Mouse (Mus musculus): ENCODE measurements at regions not wholly inside any gene's neighbourhood (a gene's known extent, or its start where the extent isn't known, plus 50 kb on each side); places are given as distances from the start of the nearest gene placed in this dataset.

DNA sequence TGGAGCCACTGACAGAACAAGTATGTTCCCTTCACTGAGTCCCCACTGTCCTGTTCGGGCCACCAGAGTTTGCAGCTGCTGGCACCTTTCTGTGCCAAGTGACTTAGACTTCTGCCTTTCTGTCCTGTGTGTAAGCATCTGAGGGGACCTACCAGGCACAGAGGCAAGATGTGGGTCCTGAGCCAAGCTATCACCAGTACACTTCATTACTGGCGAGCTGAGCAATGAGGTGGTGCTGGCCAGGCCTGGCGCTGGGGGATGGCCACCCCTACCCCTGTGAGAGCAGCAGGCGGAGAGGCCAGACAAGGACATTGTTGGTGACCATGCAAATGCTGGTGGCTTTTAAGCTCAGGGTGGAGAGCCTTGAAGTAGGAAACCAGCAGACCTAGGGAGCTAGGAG lies 87.6 kb upstream of the Mrps6 start:
- DNase-seq (no peak), ATAC-seq (ENCODE audit: low read depth) (no peak)
- Histone ChIP-seq H3K4me3 (replicated peaks) (no peak overlapping the region), H3K9ac (no peak overlapping the region), H3K4me2 (no peak overlapping the region), H3K27me3 (peaks cover 14% of the 10 kb centered on the region), H3K4me1 (replicated peaks) (peaks cover 14% of the 10 kb centered on the region), H3K27ac (peak overlapping the region; percentile 13; the same call in 1 of the 2 replicates), H3K36me3 (no peaks in the 10 kb centered on the region), H3K9me3 (replicated peaks) (no peaks in the 10 kb centered on the region)
- WGBS (ENCODE audit: insufficient replicate concordance): 60% methylated on average over 4 of the region's 4 CpGs

DNA sequence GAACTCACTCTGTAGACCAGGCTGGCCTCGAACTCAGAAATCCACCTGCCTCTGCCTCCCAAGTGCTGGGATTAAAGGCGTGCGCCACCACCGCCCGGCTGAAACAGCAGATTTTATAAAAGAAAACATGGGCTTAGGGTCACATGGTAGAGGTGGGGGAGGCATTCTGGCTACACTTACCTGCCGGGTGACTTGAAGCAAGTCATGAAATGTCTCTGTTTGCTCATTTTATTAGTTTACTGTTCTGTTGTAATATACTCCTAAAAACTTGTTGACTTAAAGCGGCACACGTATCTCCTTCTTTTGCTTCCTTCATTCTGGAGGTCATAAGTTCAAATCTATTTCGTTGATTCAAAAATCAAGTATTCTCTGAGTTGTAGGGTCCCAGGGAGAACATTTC lies 84.9 kb upstream of the Mrps6 start:
- H3K4me3 ChIP-seq (replicated peaks): no peak overlapping the region
- DNase-seq: no peak
- H3K27me3 ChIP-seq: peaks cover 14% of the 10 kb centered on the region
- peaks cover 14% of the 10 kb centered on the region for H3K4me1 ChIP-seq (replicated peaks)
- no peaks in the 10 kb centered on the region for H3K36me3 ChIP-seq
- H3K27ac ChIP-seq: no peak overlapping the region
- no peak overlapping the region for H3K9ac ChIP-seq
- H3K9me3 ChIP-seq (replicated peaks): no peaks in the 10 kb centered on the region
- 70% methylated on average over 9 of the region's 9 CpGs for WGBS (ENCODE audit: insufficient replicate concordance)
- H3K4me2 ChIP-seq: no peak overlapping the region
- ATAC-seq (ENCODE audit: low read depth): no peak

DNA sequence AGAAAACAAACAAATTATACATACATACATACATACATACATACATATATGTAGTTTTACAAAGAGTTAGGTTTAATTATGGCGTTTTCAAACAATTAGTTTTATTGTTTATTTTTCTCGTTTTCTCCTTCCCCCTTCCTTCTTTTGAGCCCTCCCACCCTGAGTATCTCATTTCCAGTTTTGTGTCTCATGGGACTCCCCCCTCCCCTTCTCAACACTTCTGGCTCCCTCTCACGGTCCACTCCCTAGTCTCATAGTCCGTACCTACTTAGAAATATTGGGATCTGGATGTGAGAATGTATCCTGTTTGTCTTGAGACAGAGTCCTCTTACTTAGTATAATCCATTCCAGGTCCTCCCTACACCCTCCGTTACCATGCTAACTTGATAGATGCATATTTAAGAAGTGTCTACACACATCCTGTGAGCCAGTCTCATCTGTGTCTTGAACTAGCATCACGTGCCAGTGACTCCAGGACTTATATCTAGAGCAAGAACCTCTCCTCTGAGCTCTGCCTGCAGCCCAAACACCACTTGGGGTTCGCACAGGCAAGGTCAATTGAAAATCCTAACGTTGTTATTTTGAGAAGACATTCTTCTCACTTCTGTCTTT lies 81.8 kb upstream of the Mrps6 start:
- 54% methylated on average over 8 of the region's 8 CpGs for WGBS (ENCODE audit: insufficient replicate concordance)
- H3K9ac ChIP-seq: no peak overlapping the region
- no peaks in the 10 kb centered on the region for H3K27me3 ChIP-seq
- H3K4me2 ChIP-seq: no peak overlapping the region
- no peaks in the 10 kb centered on the region for H3K9me3 ChIP-seq (replicated peaks)
- no peak overlapping the region for H3K4me3 ChIP-seq (replicated peaks)
- ATAC-seq (ENCODE audit: low read depth) (no peak), DNase-seq (no peak)
- H3K27ac ChIP-seq: no peak overlapping the region
- H3K36me3 ChIP-seq: no peaks in the 10 kb centered on the region
- no peaks in the 10 kb centered on the region for H3K4me1 ChIP-seq (replicated peaks)

DNA sequence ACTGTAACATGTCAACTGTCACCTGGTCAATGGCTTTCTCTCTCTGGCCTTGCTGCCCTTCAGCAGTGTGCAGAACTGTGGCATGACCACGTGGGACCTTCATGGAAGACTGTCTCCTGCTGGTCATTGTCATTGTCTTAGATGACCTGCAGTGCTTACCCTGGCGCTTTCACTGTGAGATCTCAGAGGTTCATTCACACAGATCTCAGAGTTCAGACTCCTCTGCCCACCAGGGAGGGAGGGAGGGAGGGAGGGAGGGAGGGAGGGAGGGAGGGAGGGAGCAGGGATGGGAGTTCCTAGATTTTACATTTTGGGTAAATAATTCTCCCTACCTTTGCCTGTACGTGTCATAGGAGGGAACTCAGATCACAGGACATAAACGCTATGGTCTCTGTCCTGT lies 79.6 kb upstream of the Mrps6 start:
- no peaks in the 10 kb centered on the region for H3K36me3 ChIP-seq
- ATAC-seq (ENCODE audit: low read depth): no peak
- no peak for DNase-seq
- H3K9me3 ChIP-seq (replicated peaks): no peaks in the 10 kb centered on the region
- no peak overlapping the region for H3K27ac ChIP-seq
- H3K9ac ChIP-seq: no peak overlapping the region
- no peak overlapping the region for H3K4me2 ChIP-seq
- no peak overlapping the region for H3K4me3 ChIP-seq (replicated peaks)
- WGBS (ENCODE audit: insufficient replicate concordance): 34% methylated on average over 4 of the region's 4 CpGs
- H3K27me3 ChIP-seq: no peaks in the 10 kb centered on the region
- H3K4me1 ChIP-seq (replicated peaks): no peaks in the 10 kb centered on the region

DNA sequence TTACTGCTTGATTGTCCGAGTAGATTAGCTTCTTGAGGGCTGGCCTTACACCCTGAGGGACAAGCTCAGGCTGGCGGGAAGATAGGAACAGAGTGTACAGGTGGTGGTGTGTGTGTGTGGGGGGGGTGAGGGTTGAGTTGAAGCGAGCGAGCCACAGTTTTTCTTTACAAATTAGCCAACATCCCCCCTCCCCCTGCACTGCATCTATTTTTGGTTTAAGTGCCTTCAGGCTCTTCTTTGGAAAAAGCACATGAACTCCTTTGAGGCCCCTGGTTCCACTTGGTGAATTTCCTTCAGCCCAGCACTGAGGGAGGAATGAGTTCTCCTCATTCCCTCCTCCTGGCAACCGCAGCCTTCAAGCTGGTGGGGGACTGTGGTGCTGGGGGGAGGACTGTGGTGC lies 79.2 kb upstream of the Mrps6 start:
- Histone ChIP-seq H3K4me1 (replicated peaks) (no peaks in the 10 kb centered on the region), H3K9ac (no peak overlapping the region), H3K27me3 (no peaks in the 10 kb centered on the region), H3K27ac (no peak overlapping the region), H3K4me3 (replicated peaks) (no peak overlapping the region), H3K9me3 (replicated peaks) (no peaks in the 10 kb centered on the region), H3K4me2 (no peak overlapping the region), H3K36me3 (no peaks in the 10 kb centered on the region)
- WGBS (ENCODE audit: insufficient replicate concordance): 51% methylated on average over 5 of the region's 5 CpGs
- ATAC-seq (ENCODE audit: low read depth) (no peak), DNase-seq (no peak)

DNA sequence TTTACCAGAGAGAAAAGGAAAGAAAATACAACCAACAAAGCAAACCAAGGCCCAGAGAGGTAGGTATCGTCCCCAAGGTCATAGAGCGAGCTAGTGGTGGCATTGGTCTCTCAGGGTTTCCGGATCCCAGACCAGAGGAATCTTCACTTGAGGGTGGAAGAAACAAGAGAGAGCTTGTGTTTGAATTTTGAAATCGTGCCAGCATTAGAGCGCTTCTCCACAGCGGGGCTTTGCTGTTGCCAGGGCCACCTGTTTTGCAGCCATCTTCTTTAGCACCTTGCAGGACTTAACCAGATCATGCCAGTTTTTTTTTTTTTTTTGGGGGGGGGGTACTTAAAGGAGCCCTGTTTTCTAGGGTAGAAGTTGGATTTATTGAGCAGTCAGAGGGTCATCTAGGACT lies 77.6 kb upstream of the Mrps6 start:
- no peak overlapping the region for H3K4me3 ChIP-seq (replicated peaks)
- H3K4me1 ChIP-seq (replicated peaks): no peaks in the 10 kb centered on the region
- H3K27ac ChIP-seq: no peak overlapping the region
- WGBS (ENCODE audit: insufficient replicate concordance): 71% methylated on average over 6 of the region's 6 CpGs
- no peak for DNase-seq
- no peak for ATAC-seq (ENCODE audit: low read depth)
- no peaks in the 10 kb centered on the region for H3K9me3 ChIP-seq (replicated peaks)
- no peak overlapping the region for H3K4me2 ChIP-seq
- H3K9ac ChIP-seq: no peak overlapping the region
- H3K36me3 ChIP-seq: no peaks in the 10 kb centered on the region
- no peaks in the 10 kb centered on the region for H3K27me3 ChIP-seq

DNA sequence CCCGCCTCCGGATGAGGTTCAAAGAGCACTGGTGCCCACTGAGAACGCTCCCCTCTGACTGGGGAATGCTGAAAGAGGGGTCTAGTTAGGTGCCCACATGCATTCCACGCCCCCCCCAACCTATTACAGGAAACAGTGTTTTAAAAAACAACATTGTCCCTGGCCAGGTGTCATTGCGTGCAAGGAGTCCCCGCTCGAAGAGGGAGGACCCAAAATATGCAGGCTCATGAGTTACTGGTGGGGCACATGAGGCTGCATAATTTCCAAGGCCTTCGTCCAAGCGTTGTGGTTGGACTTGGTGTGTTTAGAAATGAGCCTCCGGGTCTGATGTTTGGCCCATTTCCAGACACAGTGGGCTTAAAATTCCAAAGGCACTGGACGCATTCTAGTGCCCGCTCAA lies 72.9 kb upstream of the Mrps6 start:
- Histone ChIP-seq H3K4me2 (no peak overlapping the region), H3K4me3 (replicated peaks) (no peak overlapping the region), H3K9ac (no peak overlapping the region), H3K9me3 (replicated peaks) (no peaks in the 10 kb centered on the region), H3K27ac (no peak overlapping the region), H3K36me3 (no peaks in the 10 kb centered on the region), H3K27me3 (no peaks in the 10 kb centered on the region), H3K4me1 (replicated peaks) (no peaks in the 10 kb centered on the region)
- WGBS (ENCODE audit: insufficient replicate concordance): 82% methylated on average over 12 of the region's 12 CpGs
- DNase-seq: no peak
- no peak for ATAC-seq (ENCODE audit: low read depth)

DNA sequence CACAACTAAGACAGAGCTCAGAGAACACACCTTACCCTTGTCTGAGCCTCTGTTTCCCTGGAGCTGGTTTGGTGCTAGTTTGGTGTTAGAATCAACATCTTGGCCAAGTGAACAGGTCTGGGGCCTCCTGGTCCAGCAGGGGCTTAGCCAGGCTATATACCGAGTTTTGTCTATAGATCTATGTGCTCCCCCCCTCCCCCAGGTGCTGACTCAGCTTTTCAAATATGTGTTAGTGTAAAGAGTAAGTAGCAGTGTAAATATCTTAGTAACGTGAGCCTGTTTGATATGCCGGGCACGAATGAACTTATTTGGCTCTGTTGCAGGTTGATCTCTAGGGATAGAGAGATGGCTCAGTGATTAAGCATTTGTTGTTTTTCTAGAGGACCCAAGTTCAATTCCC lies 68.7 kb upstream of the Mrps6 start:
- Histone ChIP-seq H3K36me3 (no peaks in the 10 kb centered on the region), H3K27ac (no peak overlapping the region), H3K4me2 (no peak overlapping the region), H3K9me3 (replicated peaks) (no peaks in the 10 kb centered on the region), H3K9ac (no peak overlapping the region), H3K4me3 (replicated peaks) (no peak overlapping the region), H3K27me3 (no peaks in the 10 kb centered on the region), H3K4me1 (replicated peaks) (no peaks in the 10 kb centered on the region)
- no peak for DNase-seq
- 73% methylated on average over 4 of the region's 4 CpGs for WGBS (ENCODE audit: insufficient replicate concordance)
- ATAC-seq (ENCODE audit: low read depth): no peak

DNA sequence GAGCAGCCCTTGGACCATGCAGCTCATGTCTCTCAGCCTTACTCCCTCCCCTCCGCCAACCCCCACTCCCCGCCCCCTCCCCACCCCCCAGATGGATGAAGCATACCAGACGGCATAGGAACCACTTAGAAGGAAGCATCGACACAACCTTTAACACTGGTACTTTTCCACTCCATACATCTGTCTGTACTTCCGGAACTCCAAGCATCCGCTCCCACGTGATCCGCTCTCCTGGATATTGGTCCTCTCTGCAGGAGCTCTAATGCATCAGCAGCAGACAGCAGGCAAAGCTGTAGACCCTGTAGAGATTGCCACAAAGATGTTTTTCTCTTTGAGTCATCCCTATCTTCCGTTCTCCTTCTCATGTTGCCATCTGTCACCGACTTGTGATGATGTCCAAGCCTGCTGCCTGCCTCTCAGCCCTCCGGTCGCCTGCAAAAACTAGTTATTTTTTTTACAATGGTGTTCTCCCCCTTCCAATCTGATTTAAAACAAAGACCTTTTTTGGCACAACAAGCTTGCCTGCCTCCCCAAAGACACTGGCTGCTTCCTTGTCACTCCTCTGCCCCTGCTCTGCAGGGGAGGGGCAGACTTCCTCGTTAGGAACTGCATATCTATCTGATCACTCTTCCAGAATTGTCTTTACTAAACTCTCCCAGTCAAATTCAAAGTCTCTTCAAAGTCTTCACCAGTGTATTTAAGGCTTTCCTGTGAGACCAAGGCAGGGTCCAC lies 62.4 kb upstream of the Mrps6 start:
- WGBS (ENCODE audit: insufficient replicate concordance): 18% methylated on average over 13 of the region's 13 CpGs
- ATAC-seq (ENCODE audit: low read depth) (no peak), DNase-seq (no peak)
- Histone ChIP-seq H3K4me1 (replicated peaks) (no peaks in the 10 kb centered on the region), H3K27ac (no peak overlapping the region), H3K4me2 (no peak overlapping the region), H3K9me3 (replicated peaks) (no peaks in the 10 kb centered on the region), H3K27me3 (no peaks in the 10 kb centered on the region), H3K36me3 (no peaks in the 10 kb centered on the region), H3K9ac (no peak overlapping the region), H3K4me3 (replicated peaks) (no peak overlapping the region)

DNA sequence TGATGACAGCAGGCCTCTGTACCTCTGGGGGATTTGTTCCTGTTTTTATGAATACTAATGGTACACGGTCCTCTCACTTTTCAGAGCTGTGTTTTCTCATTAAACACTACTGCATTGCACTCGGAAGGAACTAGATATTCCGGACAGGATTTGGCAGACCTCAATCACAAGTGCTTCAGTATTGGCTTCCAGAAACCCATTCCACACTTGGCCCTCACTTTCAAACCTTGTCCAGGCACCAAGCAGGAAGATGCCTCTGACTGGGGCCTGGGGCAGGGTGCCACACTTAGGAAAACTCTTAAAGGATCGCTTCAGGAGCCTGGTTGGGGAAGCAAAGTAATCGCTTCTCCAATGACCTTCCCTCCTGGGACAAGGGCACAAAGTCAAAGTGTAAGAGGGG lies 50.7 kb upstream of the Mrps6 start:
- no peaks in the 10 kb centered on the region for H3K4me1 ChIP-seq (replicated peaks)
- H3K4me3 ChIP-seq (replicated peaks): no peak overlapping the region
- no peak overlapping the region for H3K9ac ChIP-seq
- no peaks in the 10 kb centered on the region for H3K36me3 ChIP-seq
- H3K27ac ChIP-seq: no peak overlapping the region
- ATAC-seq (ENCODE audit: low read depth): no peak
- H3K9me3 ChIP-seq (replicated peaks): no peaks in the 10 kb centered on the region; the same call in none of the 2 replicates
- no peak for DNase-seq
- H3K27me3 ChIP-seq: no peaks in the 10 kb centered on the region
- H3K4me2 ChIP-seq: no peak overlapping the region
- WGBS (ENCODE audit: insufficient replicate concordance): 74% methylated on average over 5 of the region's 5 CpGs
